Mouse (Mus musculus): ENCODE measurements around the gene Ms4a4d. TPM values are rescaled to one million over a fixed set of nuclear protein-coding genes. Genes with fewer than 3 reads are reported as not detected.
"Not testable (repeated sequence)": the region's sequence is repeated elsewhere in the genome, so short reads cannot be mapped to it uniquely, and the experiment has no call there.

Ms4a4d gene
- polyA plus RNA-seq (2016; fragmentation: Nextera tagmentation; extraction: Ambion mirVana) = 0.31 and 0.38 TPM in 2 replicates

DNA sequence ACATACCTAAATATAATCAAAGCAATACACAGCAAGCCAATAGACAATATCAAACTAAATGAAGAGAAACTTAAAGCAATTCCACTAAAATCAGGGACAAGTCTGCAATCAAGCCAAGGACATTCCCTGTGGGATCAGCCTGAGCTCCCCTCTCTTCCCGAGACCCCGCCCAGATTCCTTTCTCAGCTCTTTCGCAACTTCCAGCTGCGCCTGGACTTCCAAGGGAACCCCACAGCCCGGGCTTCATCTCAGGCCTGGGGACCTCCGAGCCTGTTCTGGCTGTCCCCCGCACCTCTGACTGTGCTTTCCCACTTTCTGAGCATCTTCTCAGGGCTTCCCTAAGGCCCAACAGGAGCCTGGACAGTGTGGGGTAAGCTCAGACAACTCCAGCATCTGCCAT is at the start of gene Ms4a4d:
TSS of gene Ms4a4d (plus strand) at position 209 of the 400 bp plus-strand sequence.
- ATAC-seq = no peak
- Histone ChIP-seq H3K4me3 (no peak within 1 kb of the TSS), H3K4me2 (no peak within 1 kb of the TSS), H3K27me3 (replicated peaks) (no peaks in the 10 kb centered on the region), H3K36me3 (no peaks in the 10 kb centered on the region), H3K27ac (no peak within 1 kb of the TSS), H3K4me1 (0 out of 2 replicates have a peak, but pooled peaks cover 4% of the 10 kb centered on the region), H3K9ac (no peak within 1 kb of the TSS), H3K9me3 (replicated peaks) (no peaks in the 10 kb centered on the region)
- 18% methylated on average over 7 of the region's 7 CpGs for WGBS (ENCODE audit: insufficient replicate concordance)

GRCm38 (mm10) chr19:11491406-11492189 is 45.0 kb upstream of the Ms4a4d start:
- WGBS (ENCODE audit: insufficient replicate concordance) = 51% methylated on average over 4 of the region's 4 CpGs
- Histone ChIP-seq H3K4me3 (no peak overlapping the region), H3K36me3 (no peaks in the 10 kb centered on the region), H3K27me3 (replicated peaks) (no peaks in the 10 kb centered on the region), H3K4me2 (no peak overlapping the region), H3K27ac (no peak overlapping the region), H3K9me3 (replicated peaks) (no peaks in the 10 kb centered on the region), H3K4me1 (no peaks in the 10 kb centered on the region), H3K9ac (no peak overlapping the region)
- no peak for ATAC-seq

- H3K27ac ChIP-seq = no peak overlapping the region
- no peak for ATAC-seq
- no peaks in the 10 kb centered on the region for H3K9me3 ChIP-seq (replicated peaks)
- no peaks in the 10 kb centered on the region for H3K36me3 ChIP-seq
- no peak overlapping the region for H3K9ac ChIP-seq
- H3K4me2 ChIP-seq = no peak overlapping the region
- no peaks in the 10 kb centered on the region for H3K4me1 ChIP-seq
- H3K4me3 ChIP-seq = no peak overlapping the region
- 54% methylated on average over 1 of the region's 1 CpGs for WGBS (ENCODE audit: insufficient replicate concordance)
- H3K27me3 ChIP-seq (replicated peaks) = no peaks in the 10 kb centered on the region
Measured at GRCm38 (mm10) chr19:11492671-11493070, 43.9 kb upstream of the Ms4a4d start.

GRCm38 (mm10) chr19:11494519-11494918 is 42.1 kb upstream of the Ms4a4d start:
- no peaks in the 10 kb centered on the region for H3K4me1 ChIP-seq
- no peaks in the 10 kb centered on the region for H3K9me3 ChIP-seq (replicated peaks)
- no peak overlapping the region for H3K4me2 ChIP-seq
- H3K27me3 ChIP-seq (replicated peaks) = no peaks in the 10 kb centered on the region
- H3K9ac ChIP-seq = no peak overlapping the region
- 72% methylated on average over 3 of the region's 3 CpGs for WGBS (ENCODE audit: insufficient replicate concordance)
- H3K27ac ChIP-seq = no peak overlapping the region
- ATAC-seq = no peak
- H3K4me3 ChIP-seq = no peak overlapping the region
- H3K36me3 ChIP-seq = no peaks in the 10 kb centered on the region

DNA sequence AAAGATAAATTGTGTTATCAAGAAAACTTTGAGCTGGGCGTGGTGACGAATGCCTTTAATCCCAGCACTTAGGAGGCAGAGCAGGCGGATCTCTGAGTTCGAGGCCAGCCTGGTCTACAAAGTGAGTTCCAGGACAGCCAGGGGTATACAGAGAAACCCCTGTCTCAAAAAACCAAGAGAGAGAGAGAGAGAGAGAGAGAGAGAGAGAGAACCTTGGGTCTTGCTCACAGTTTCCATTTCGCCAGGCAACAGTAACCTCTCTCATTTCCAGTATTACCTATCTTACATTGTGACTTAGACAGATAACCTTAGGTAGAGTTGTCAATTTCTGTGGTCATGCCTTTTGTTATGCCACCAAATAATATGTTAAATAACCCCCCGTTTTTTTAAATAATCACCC is 40.2 kb upstream of the Ms4a4d start:
- Histone ChIP-seq H3K27ac (no peak overlapping the region), H3K4me3 (no peak overlapping the region), H3K9ac (no peak overlapping the region), H3K4me1 (no peaks in the 10 kb centered on the region), H3K4me2 (no peak overlapping the region), H3K27me3 (replicated peaks) (no peaks in the 10 kb centered on the region), H3K9me3 (replicated peaks) (no peaks in the 10 kb centered on the region), H3K36me3 (no peaks in the 10 kb centered on the region)
- 64% methylated on average over 6 of the region's 6 CpGs for WGBS (ENCODE audit: insufficient replicate concordance)
- ATAC-seq = no peak

- H3K9me3 ChIP-seq (replicated peaks); H3K36me3 ChIP-seq; H3K27ac ChIP-seq; H3K9ac ChIP-seq; H3K4me3 ChIP-seq; H3K4me1 ChIP-seq; H3K27me3 ChIP-seq (replicated peaks); H3K4me2 ChIP-seq; ATAC-seq: not testable (repeated sequence)
- WGBS (ENCODE audit: insufficient replicate concordance) = 49% methylated on average over 1 of the region's 1 CpGs
Measured at GRCm38 (mm10) chr19:11497300-11497699, 39.3 kb upstream of the Ms4a4d start.

- Histone ChIP-seq H3K4me1 (no peaks in the 10 kb centered on the region), H3K4me3 (no peak overlapping the region), H3K9ac (no peak overlapping the region), H3K27me3 (replicated peaks) (no peaks in the 10 kb centered on the region), H3K4me2 (no peak overlapping the region), H3K9me3 (replicated peaks) (no peaks in the 10 kb centered on the region), H3K36me3 (no peaks in the 10 kb centered on the region), H3K27ac (no peak overlapping the region)
- WGBS (ENCODE audit: insufficient replicate concordance) = 53% methylated on average over 1 of the region's 1 CpGs
- no peak for ATAC-seq
Measured at GRCm38 (mm10) chr19:11500796-11501195, 35.8 kb upstream of the Ms4a4d start.

DNA sequence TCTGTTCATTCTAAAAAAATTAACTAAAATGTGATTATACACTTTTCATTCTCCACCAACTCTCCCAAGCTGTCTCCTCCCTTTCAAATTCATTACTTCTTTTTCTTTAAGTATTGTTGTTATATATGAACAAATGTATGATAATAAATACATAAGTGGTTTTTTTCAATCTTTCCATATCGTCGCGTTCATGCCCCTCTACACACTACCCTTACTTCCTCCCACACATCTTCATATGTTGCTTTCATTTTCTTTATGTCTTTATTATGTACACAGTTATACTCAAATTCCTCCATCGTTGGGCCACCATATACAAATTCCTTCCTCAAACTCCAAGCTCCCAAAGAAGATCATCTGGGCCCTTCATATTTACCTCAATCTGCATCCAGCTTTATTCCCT is 35.3 kb upstream of the Ms4a4d start:
- no peaks in the 10 kb centered on the region for H3K4me1 ChIP-seq
- 70% methylated on average over 4 of the region's 4 CpGs for WGBS (ENCODE audit: insufficient replicate concordance)
- H3K27ac ChIP-seq = no peak overlapping the region
- H3K36me3 ChIP-seq = no peaks in the 10 kb centered on the region
- H3K27me3 ChIP-seq (replicated peaks) = no peaks in the 10 kb centered on the region
- no peak for ATAC-seq
- H3K9me3 ChIP-seq (replicated peaks) = no peaks in the 10 kb centered on the region
- H3K9ac ChIP-seq = no peak overlapping the region
- no peak overlapping the region for H3K4me2 ChIP-seq
- H3K4me3 ChIP-seq = no peak overlapping the region

GRCm38 (mm10) chr19:11504857-11505256 is 31.7 kb upstream of the Ms4a4d start:
- Histone ChIP-seq H3K9me3 (replicated peaks) (no peaks in the 10 kb centered on the region), H3K36me3 (no peaks in the 10 kb centered on the region), H3K4me3 (no peak overlapping the region), H3K27me3 (replicated peaks) (no peaks in the 10 kb centered on the region), H3K9ac (no peak overlapping the region), H3K4me2 (no peak overlapping the region), H3K27ac (no peak overlapping the region), H3K4me1 (no peaks in the 10 kb centered on the region)
- 67% methylated on average over 1 of the region's 1 CpGs for WGBS (ENCODE audit: insufficient replicate concordance)
- no peak for ATAC-seq

GRCm38 (mm10) chr19:11513458-11513857 is 23.1 kb upstream of the Ms4a4d start:
- H3K27me3 ChIP-seq (replicated peaks) = no peaks in the 10 kb centered on the region
- H3K4me3 ChIP-seq = no peak overlapping the region
- H3K4me2 ChIP-seq = no peak overlapping the region
- no peaks in the 10 kb centered on the region for H3K9me3 ChIP-seq (replicated peaks)
- no peak for ATAC-seq
- no peak overlapping the region for H3K9ac ChIP-seq
- 38% methylated on average over 1 of the region's 1 CpGs for WGBS (ENCODE audit: insufficient replicate concordance)
- H3K36me3 ChIP-seq = no peaks in the 10 kb centered on the region
- no peaks in the 10 kb centered on the region for H3K4me1 ChIP-seq
- no peak overlapping the region for H3K27ac ChIP-seq

DNA sequence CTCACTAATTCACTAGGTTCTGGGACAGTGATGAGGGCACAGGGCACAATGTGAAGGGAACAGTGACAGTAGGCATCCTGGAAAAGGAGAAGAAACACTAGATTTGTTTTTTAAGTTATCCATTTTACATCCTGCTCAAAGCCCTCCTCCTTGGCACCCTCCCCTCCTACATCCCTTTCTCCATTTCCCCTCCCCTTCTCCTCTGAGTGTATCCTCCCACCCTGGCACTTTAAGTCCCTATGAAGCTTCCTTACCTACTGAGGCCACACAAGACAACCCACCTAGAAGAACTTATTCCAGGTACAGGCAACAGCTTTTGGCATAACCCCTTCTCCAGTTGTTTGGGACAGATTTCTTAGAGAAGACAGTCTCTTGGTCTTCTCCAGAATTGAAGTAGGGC is 20.4 kb upstream of the Ms4a4d start, which contains the start of gene Ms4a6b:
TSS of gene Ms4a6b (plus strand) at position 267 of the 400 bp plus-strand sequence.
- H3K27ac ChIP-seq = no peak within 1 kb of the TSS
- H3K9ac ChIP-seq = no peak within 1 kb of the TSS
- H3K27me3 ChIP-seq (replicated peaks) = no peaks in the 10 kb centered on the region
- H3K9me3 ChIP-seq (replicated peaks) = no peaks in the 10 kb centered on the region
- no peak within 1 kb of the TSS for H3K4me3 ChIP-seq
- no peaks in the 10 kb centered on the region for H3K36me3 ChIP-seq
- H3K4me1 ChIP-seq = no peaks in the 10 kb centered on the region
- no peak within 1 kb of the TSS for H3K4me2 ChIP-seq
- ATAC-seq = no peak

GRCm38 (mm10) chr19:11516845-11517244 is 19.8 kb upstream of the Ms4a4d start:
- Histone ChIP-seq H3K4me3 (no peak overlapping the region), H3K4me1 (no peaks in the 10 kb centered on the region), H3K9ac (no peak overlapping the region), H3K4me2 (no peak overlapping the region), H3K36me3 (no peaks in the 10 kb centered on the region), H3K27ac (no peak overlapping the region), H3K9me3 (replicated peaks) (no peaks in the 10 kb centered on the region), H3K27me3 (replicated peaks) (no peaks in the 10 kb centered on the region)
- 31% methylated on average over 4 of the region's 4 CpGs for WGBS (ENCODE audit: insufficient replicate concordance)
- no peak for ATAC-seq

GRCm38 (mm10) chr19:11517373-11517772 is 19.2 kb upstream of the Ms4a4d start:
- not testable (repeated sequence) for H3K27me3 ChIP-seq (replicated peaks); H3K4me2 ChIP-seq; H3K4me3 ChIP-seq; H3K9ac ChIP-seq; ATAC-seq; H3K27ac ChIP-seq; H3K4me1 ChIP-seq; H3K9me3 ChIP-seq (replicated peaks); H3K36me3 ChIP-seq
- 13% methylated on average over 1 of the region's 1 CpGs for WGBS (ENCODE audit: insufficient replicate concordance)

Measured in liver, embryonic 12.5 days (tissue).